Mouse (Mus musculus): ENCODE data around the gene Trim8. TPM values are rescaled to one million over a fixed set of nuclear protein-coding genes. Genes with fewer than 3 reads are reported as not detected.

Trim8 gene
- polyA plus RNA-seq (2012; rRNA removed), result 87.2 and 115 TPM in 2 replicates

DNA sequence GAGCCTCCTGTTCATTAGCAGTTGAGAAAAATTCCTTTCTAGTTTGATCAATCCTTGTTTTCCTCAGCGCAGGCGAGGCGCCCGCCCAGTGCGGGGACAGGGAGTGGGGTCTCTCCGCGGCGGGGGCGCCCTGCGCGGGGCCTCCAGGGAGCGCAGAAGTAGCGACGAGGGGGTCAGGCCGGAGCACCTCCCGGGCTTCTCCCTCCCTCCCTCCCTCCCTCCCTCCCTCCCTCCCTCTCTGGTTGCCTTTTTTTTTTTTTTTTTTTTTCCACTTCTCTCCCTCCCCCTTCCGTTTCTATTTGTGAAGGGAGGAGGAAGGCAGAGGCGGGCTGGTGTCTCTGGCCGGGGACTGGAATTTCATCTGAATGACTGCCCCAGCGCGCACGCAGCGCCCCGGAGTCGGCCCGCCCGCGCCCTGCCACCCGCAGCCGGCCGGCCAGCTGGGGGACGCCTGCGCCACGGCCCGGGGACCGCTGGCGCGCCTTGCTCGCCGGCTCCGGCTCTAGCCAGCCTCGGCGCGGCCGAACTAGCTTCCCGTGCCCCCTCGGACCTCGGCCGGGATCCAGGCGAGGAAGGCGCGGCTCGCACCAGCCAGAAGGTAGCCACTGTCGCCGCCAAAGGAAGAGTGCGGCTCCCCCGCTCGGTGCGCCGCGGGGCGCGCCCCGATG lies at the start of gene Trim8:
Trim8 (plus strand) TSS at position 302 of the 668 bp plus-strand sequence.
- WGBS, result under 1% methylated on average over 64 of the region's 64 CpGs
- DNase-seq, result peak; percentile 88

DNA sequence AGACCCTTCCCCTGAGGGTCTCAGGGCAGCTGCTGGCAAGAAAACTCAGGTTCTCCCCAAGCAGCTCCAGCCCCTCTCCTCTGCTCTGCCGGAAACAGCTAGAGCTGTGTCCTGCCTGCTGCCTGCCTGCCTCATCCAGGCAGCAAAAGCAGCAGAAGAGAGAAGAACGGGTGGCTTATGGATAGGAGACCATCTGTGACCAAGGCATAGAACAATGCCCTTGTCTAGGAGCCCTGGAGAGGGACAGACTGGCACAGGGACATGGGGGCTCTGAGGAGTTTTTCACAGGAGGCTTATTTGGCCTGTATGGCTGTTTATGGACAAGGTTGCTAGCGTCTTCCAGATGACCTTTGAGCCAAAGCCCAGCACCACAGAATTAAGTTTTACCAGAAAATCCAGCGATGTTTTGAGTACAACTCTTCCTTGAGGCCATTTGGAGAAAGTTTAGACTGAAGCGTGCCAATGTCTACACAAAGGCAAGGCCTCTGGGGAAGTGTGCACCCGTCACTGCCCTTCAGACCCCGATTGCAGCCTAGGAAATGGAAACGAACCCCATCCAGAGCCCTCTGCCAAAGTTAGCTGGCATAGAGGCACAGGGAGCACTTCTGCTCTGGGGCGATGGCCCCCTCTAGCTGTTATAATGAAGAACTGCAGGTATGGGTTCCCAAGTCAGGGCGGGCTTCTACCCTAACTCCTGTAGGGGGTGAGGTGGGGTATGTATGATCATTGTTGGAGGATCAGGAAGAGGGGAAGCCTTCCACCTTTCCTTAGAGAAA lies 49.3 kb upstream of the Trim8 start:
- peak; percentile 56 for DNase-seq
- 30% methylated on average over 10 of the region's 10 CpGs for WGBS
- no peak for TF ChIP-seq POLR2A (IDR thresholded peaks at IDR 0.05; ENCODE audit: borderline replicate concordance, extremely low read depth, low read depth, low read length)
- TF ChIP-seq CTCF (IDR thresholded peaks at IDR 0.05; ENCODE audit: insufficient read depth, low read length), result peak; percentile 90
- H3K4me3 ChIP-seq (replicated peaks; ENCODE audit: extremely low read depth, low read depth, low read length), result no peak overlapping the region
- H3K4me1 ChIP-seq (ENCODE audit: control insufficient read depth, insufficient read depth, low read length), result peaks cover 43% of the 10 kb centered on the region

More for the DNA sequence above, at the start of gene Trim8:
- H3K4me1 ChIP-seq (ENCODE audit: control insufficient read depth, insufficient read depth, low read length), result peaks cover 14% of the 10 kb centered on the region
- TF ChIP-seq CTCF (IDR thresholded peaks at IDR 0.05; ENCODE audit: insufficient read depth, low read length) (no peak), POLR2A (IDR thresholded peaks at IDR 0.05; ENCODE audit: borderline replicate concordance, extremely low read depth, low read depth, low read length) (peak; percentile 55; the same call in 1 of the 2 replicates)
- H3K4me3 ChIP-seq (replicated peaks; ENCODE audit: extremely low read depth, low read depth, low read length), result peak within 1 kb of the TSS; percentile 78

DNA sequence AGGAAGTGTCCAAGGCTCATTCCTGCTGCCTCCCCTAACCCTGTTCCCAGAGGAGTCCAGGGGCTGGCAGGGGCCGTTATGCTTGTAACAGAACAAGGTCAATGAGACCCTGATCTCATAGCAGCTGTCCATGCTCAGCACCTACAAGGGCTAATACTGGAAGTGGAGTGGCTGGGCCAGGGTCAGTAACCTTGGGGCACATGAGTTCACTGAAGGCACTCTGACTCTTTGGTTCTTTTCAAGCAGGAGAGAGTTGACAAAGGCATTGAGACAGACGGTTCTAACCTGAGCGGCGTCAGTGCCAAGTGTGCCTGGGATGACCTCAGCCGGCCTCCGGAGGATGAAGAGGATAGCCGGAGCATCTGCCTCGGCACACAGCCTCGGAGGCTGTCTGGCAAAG lies 48.6 kb upstream of the Trim8 start:
- no peak overlapping the region for H3K4me3 ChIP-seq (replicated peaks; ENCODE audit: extremely low read depth, low read depth, low read length)
- H3K4me1 ChIP-seq (ENCODE audit: control insufficient read depth, insufficient read depth, low read length), result peaks cover 44% of the 10 kb centered on the region
- WGBS, result 58% methylated on average over 9 of the region's 9 CpGs
- DNase-seq, result no peak
- no peak for TF ChIP-seq POLR2A (IDR thresholded peaks at IDR 0.05; ENCODE audit: borderline replicate concordance, extremely low read depth, low read depth, low read length)
- TF ChIP-seq CTCF (IDR thresholded peaks at IDR 0.05; ENCODE audit: insufficient read depth, low read length), result no peak

DNA sequence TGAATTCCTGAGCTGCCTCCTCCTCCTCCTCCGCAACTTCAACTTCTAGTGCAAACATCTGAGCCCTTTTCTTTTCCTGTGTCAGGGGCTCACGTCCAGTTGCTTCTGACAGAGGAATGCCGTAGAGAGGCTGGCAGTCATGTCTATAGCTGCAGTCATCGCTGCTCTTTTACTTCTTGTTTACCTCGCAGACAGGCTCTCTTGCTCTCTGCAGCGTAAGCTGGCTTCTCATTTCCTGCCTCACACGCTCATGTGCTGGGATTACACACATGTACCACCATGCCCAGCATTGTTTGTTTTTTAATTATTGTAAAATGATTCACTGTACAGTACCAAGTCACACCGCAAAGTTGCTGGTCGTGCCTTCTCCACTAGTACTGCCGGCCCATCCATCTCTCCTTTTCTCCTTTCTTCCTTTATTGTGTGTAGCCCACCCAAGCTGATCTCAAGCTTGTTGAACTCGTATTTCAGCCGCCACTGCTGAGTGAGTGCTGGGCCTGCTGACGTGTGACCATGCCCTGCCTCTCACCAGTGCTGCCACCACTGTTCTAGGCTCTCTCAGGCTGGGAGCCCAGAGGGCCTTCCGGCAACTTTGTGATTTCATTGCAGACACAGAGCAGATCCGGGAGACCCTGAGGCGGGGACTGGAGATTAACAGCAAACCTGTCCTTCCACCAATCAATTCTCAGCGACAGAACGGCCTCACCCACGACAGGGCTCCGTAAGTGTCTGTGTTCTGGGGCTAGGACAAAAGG lies 47.2 kb upstream of the Trim8 start:
- no peak for DNase-seq
- TF ChIP-seq POLR2A (IDR thresholded peaks at IDR 0.05; ENCODE audit: borderline replicate concordance, extremely low read depth, low read depth, low read length), result 0 out of 2 replicates have a peak, but pooled peaks have one; percentile 4
- no peak for TF ChIP-seq CTCF (IDR thresholded peaks at IDR 0.05; ENCODE audit: insufficient read depth, low read length)
- peaks cover 48% of the 10 kb centered on the region for H3K4me1 ChIP-seq (ENCODE audit: control insufficient read depth, insufficient read depth, low read length)
- WGBS, result 28% methylated on average over 20 of the region's 20 CpGs
- no peak overlapping the region for H3K4me3 ChIP-seq (replicated peaks; ENCODE audit: extremely low read depth, low read depth, low read length)

DNA sequence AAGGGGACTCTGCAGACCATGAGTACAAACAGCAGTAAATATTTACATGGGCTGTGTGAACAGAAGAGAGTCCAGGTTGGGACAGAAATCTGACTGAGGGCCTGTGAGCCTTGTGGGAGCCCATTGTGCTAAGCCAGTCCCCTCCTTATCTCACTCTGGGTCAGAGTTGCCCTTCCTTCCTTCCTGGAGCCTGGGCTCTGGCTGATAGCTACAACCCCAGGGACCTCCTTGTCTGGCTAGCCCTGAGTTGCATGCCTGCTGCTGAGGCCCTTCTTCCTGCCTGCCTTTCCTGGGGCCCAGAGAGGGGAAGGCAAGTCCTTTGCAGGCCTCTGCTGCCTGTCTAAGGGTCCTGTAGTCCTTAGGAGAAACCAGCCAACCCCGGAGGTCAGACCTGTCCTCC lies 46.5 kb upstream of the Trim8 start:
- WGBS, result 4% methylated on average over 1 of the region's 1 CpGs
- TF ChIP-seq POLR2A (IDR thresholded peaks at IDR 0.05; ENCODE audit: borderline replicate concordance, extremely low read depth, low read depth, low read length) (no peak), CTCF (IDR thresholded peaks at IDR 0.05; ENCODE audit: insufficient read depth, low read length) (no peak)
- Histone ChIP-seq H3K4me3 (replicated peaks; ENCODE audit: extremely low read depth, low read depth, low read length) (no peak overlapping the region), H3K4me1 (ENCODE audit: control insufficient read depth, insufficient read depth, low read length) (peaks cover 52% of the 10 kb centered on the region)
- peak; percentile 49 for DNase-seq

DNA sequence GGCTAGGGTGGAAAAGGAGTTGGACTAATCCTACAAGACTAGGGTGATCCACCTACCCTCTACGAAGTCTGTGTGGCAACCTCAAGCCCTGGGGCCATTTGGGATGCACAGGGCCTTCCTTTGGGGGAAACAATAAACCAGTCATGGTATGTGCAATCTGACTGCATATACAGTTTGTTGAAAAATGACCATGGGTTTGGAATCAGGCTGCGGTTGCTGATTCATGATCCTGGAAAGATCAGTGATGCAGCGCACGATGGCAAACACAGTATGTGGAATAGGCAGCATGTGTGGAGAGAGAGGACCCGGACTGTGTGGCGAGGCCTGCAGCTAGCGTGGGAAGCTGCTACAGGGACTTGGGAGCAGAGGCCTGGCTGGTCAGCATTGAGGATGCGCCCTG lies 45.9 kb upstream of the Trim8 start:
- no peak for TF ChIP-seq CTCF (IDR thresholded peaks at IDR 0.05; ENCODE audit: insufficient read depth, low read length)
- no peak for TF ChIP-seq POLR2A (IDR thresholded peaks at IDR 0.05; ENCODE audit: borderline replicate concordance, extremely low read depth, low read depth, low read length)
- DNase-seq, result no peak
- Histone ChIP-seq H3K4me1 (ENCODE audit: control insufficient read depth, insufficient read depth, low read length) (peaks cover 52% of the 10 kb centered on the region), H3K4me3 (replicated peaks; ENCODE audit: extremely low read depth, low read depth, low read length) (no peak overlapping the region)
- 65% methylated on average over 8 of the region's 8 CpGs for WGBS

DNA sequence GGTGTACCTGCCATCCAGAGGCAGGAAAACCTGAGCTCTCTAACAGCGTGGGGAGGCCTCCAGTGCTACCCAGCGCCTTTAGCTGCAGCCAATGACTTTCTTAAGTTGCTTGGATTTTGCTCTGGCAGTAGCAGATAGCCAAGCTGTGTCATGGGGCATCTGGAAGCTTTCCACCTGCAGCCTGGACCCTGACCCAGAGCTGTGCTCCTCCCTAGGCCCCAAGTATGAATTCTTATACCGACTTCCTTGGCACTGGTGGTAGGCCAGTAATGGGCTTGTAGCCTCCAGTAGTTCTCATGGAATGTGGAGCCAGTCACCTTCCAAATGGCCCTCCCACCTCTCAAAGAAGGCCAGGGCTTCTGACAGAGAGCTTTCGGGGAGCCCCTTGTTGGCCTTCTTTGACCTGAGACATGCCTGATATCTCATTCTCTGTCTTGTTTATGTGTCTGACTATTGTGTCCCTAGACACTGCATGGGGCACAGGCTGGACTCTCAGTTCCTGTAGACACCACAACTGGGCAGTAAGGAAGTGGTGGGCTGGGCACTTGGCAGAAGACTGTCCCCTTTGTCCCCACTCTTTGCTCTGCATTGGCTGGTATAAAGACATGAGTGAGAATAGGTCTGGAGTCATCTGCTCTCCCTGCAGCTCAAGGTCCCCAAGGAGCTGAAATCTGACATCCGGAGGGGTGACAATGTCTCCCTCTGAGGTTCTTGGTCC lies 45.3 kb upstream of the Trim8 start:
- Histone ChIP-seq H3K4me3 (replicated peaks; ENCODE audit: extremely low read depth, low read depth, low read length) (no peak overlapping the region), H3K4me1 (ENCODE audit: control insufficient read depth, insufficient read depth, low read length) (peaks cover 52% of the 10 kb centered on the region)
- TF ChIP-seq POLR2A (IDR thresholded peaks at IDR 0.05; ENCODE audit: borderline replicate concordance, extremely low read depth, low read depth, low read length), result 0 out of 2 replicates have a peak, but pooled peaks have one; percentile 17
- TF ChIP-seq CTCF (IDR thresholded peaks at IDR 0.05; ENCODE audit: insufficient read depth, low read length), result no peak
- 40% methylated on average over 5 of the region's 5 CpGs for WGBS
- DNase-seq, result no peak

DNA sequence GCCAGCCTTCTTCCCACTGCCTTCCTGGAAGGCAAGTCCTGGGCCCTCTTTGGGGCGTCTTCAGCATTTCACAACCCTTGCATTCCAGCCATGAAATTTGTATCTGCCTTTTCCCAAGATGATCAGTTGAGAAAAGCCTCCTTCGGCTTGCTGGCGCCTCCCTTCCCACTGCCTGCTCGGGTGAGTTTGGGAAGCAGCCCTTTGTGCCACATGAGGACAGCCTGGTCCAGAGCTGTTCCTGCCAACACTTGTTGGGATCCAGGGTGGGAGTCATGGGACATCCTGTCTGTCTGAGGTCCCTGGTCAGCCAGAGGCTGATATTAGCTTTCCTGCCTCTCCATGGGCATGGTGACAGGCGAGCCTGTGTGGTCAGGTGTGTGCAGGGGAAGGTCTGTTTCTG lies 43.7 kb upstream of the Trim8 start:
- DNase-seq, result no peak
- peaks cover 50% of the 10 kb centered on the region for H3K4me1 ChIP-seq (ENCODE audit: control insufficient read depth, insufficient read depth, low read length)
- TF ChIP-seq CTCF (IDR thresholded peaks at IDR 0.05; ENCODE audit: insufficient read depth, low read length) (no peak), POLR2A (IDR thresholded peaks at IDR 0.05; ENCODE audit: borderline replicate concordance, extremely low read depth, low read depth, low read length) (no peak; the same call in 1 of the 2 replicates)

DNA sequence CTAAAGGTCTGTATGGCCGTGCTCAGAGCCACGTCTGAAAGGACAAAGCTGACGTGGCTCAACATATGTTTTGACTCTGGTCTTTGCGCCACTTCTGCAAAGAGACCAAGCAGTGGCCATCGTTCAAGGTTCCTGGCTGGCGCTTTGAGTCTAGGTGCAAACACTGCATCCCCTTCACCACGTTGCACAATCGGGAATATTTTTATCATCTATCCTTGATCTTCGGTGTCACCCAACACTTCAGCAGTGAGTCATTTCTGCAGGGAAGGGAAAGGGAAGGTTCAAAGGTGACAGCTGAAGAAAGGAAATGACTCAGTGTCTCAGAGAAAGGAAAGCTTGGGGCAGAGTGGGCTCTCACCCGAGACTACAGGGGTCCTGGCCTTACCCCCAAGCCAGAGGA lies 42.2 kb upstream of the Trim8 start:
- DNase-seq, result no peak
- no peak overlapping the region for H3K4me3 ChIP-seq (replicated peaks; ENCODE audit: extremely low read depth, low read depth, low read length)
- 34% methylated on average over 10 of the region's 10 CpGs for WGBS
- TF ChIP-seq POLR2A (IDR thresholded peaks at IDR 0.05; ENCODE audit: borderline replicate concordance, extremely low read depth, low read depth, low read length) (no peak), CTCF (IDR thresholded peaks at IDR 0.05; ENCODE audit: insufficient read depth, low read length) (no peak)
- H3K4me1 ChIP-seq (ENCODE audit: control insufficient read depth, insufficient read depth, low read length), result peaks cover 39% of the 10 kb centered on the region

More for the DNA sequence above, 43.7 kb upstream of the Trim8 start:
- no peak overlapping the region for H3K4me3 ChIP-seq (replicated peaks; ENCODE audit: extremely low read depth, low read depth, low read length)
- 34% methylated on average over 5 of the region's 5 CpGs for WGBS
